Mouse (Mus musculus) megakaryocyte, embryonic 14.5 days (primary cell): ENCODE results near the gene 9230112D13Rik.

ENCODE experiments used
- FLI1 ChIP-seq: IDR thresholded peaks from 2 replicates; pipeline ENCODE4 v1.6.1; 2012; ENCODE audit warnings: low read length, inconsistent platforms, mixed read lengths
- GATA1 ChIP-seq: IDR thresholded peaks from 3 replicates; pipeline ENCODE4 v1.6.1; 2012; ENCODE audit warnings: mixed read lengths, low read length, inconsistent platforms, borderline replicate concordance

DNA sequence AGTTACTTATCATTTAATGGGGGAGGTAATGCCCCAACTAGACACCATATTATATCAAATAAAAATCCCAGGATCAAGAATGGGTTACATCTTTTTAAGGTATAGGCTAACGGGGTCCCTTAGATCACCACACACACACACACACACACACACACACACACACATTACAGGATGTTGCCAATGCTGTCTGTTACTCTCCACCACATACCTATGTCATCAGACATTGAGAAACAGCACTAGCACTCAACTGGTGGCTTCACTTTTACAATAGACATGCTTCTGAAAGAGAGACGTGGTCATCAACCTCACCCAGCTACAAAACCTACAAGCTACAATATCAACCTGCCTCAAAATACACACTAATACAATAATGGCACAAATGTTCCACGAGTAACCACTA lies 28.9 kb downstream of the 9230112D13Rik start:
- TF ChIP-seq GATA1 (no peak), FLI1 (no peak)
